Mouse (Mus musculus): ENCODE measurements at regions not wholly inside any gene's neighbourhood (a gene's known extent, or its start where the extent isn't known, plus 50 kb on each side); places are given as distances from the start of the nearest gene placed in this dataset.

- no peaks in the 10 kb centered on the region for H3K36me3 ChIP-seq (ENCODE audit: insufficient read depth)
- H3K9ac ChIP-seq: no peak overlapping the region
- DNase-seq: no peak
- ATAC-seq (ENCODE audit: insufficient read depth): no peak
- no peak overlapping the region for H3K27ac ChIP-seq (ENCODE audit: low read depth)
- 67% methylated on average over 2 of the region's 2 CpGs for WGBS
- H3K9me3 ChIP-seq (ENCODE audit: low read depth, low read length): no peaks in the 10 kb centered on the region
- TF ChIP-seq CTCF (IDR thresholded peaks at IDR 0.05; ENCODE audit: low read depth): no peak
- no peak overlapping the region for H3K4me3 ChIP-seq (ENCODE audit: low read depth, low read length)
- H3K4me2 ChIP-seq: no peak overlapping the region
- no peaks in the 10 kb centered on the region for H3K4me1 ChIP-seq (ENCODE audit: insufficient read depth)
- H3K27me3 ChIP-seq (ENCODE audit: insufficient read depth, low read length): no peaks in the 10 kb centered on the region
Observed at GRCm38 (mm10) chr15:42372704-42373286, 2238.6 kb downstream of the 9330182O14Rik start.

Measured in lung, embryonic 14.5 days (tissue).